Mouse (Mus musculus) heart, postnatal 0 days (tissue): Measurements from ENCODE around the gene Npy1r.
A peak's percentile ranks its signal among the peaks of the same experiment; 100 is the strongest.

ENCODE experiments used
- CTCF ChIP-seq: IDR thresholded peaks from 2 replicates; pipeline ENCODE4 v1.5.1; 2016; ENCODE audit warnings: antibody characterized with exemption, control low read depth, low read depth
- EP300 ChIP-seq: IDR thresholded peaks from 2 replicates; pipeline ENCODE4 v1.6.1; 2016; ENCODE audit warnings: antibody characterized with exemption, low read depth

DNA sequence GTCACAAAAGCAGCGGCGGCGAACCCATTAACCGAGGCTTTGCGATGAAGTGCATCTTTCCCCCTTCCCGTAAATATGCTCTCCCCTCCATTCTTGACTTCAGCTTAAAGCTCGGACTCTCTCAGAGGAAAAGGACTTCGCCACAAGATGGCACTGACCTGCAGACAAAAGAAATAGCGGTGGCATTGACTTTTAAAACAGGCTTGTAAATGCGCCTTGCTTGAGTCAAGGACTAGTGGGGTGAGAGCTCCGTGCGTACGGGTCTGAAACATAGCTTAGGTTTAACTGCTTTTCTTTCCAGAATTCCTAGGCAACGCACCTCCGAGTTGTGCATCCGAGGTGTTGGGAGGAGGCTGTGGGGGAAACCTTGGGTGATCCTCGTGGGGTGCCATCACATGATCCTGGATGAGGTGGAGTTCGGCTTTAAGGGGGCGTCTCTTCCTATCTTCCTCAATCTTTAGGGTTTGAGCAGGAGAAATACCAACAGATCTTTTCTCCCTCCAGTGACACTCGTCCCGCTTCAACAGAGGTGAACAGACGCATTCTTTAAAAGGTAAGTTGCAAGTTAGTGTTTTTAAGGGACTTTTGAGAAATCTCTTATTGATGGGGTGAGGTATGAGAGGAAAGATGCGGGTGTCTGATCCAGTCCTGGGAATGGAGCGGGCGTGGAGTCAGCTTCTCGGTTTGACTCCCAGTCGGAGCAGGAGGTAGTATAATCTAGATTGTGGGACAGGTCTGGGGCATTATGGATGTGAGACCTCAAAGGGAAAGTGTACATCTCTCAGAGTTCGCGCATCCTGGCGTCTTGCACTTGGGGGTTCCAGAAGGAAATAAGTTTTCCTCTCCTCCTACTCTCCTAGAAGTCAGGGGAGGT lies at the start of gene Npy1r:
- TF ChIP-seq CTCF, result peak; percentile 77
- TF ChIP-seq EP300, result no peak
